Comparison of ENCODE assay signal across 7 mouse cellular contexts in genomic region chr2:36103069-36103554, GRCm38 (mm10). TPM values are rescaled to one million over a fixed set of nuclear protein-coding genes. Genes with fewer than 3 reads are reported as not detected.
DNase-seq lines count a peak whose midpoint lies in the region; ATAC-seq and TF ChIP-seq lines count a peak whose summit lies in the region.

No protein-coding gene starts in this region.

- H3K9ac ChIP-seq in lung, embryonic 14.5 days = no peak overlapping the region
- H3K9ac ChIP-seq in forebrain, embryonic 12.5 days = peak overlapping the region; percentile 50
- H3K9ac ChIP-seq in intestine, embryonic 16.5 days (ENCODE audit: low read depth, low read length) = no peak overlapping the region
- no peak overlapping the region for H3K9ac ChIP-seq in neural tube, embryonic 15.5 days (replicated peaks)

- H3K9me3 ChIP-seq in lung, embryonic 14.5 days (ENCODE audit: low read depth, low read length) = no peaks in the 10 kb centered on the region
- no peaks in the 10 kb centered on the region for H3K9me3 ChIP-seq in forebrain, embryonic 12.5 days
- H3K9me3 ChIP-seq in intestine, embryonic 16.5 days (ENCODE audit: control insufficient read depth, low read length) = no peaks in the 10 kb centered on the region
- no peaks in the 10 kb centered on the region for H3K9me3 ChIP-seq in neural tube, embryonic 15.5 days (replicated peaks)

- H3K27ac ChIP-seq in lung, embryonic 14.5 days (ENCODE audit: low read depth) = no peak overlapping the region
- peak overlapping the region; percentile 84 for H3K27ac ChIP-seq in forebrain, embryonic 12.5 days
- H3K27ac ChIP-seq in intestine, embryonic 16.5 days (ENCODE audit: low read length) = no peak overlapping the region
- H3K27ac ChIP-seq in neural tube, embryonic 15.5 days (replicated peaks) = no peak overlapping the region

- no peak for ATAC-seq in lung, embryonic 14.5 days (ENCODE audit: insufficient read depth)
- no peak for ATAC-seq in forebrain, embryonic 12.5 days (ENCODE audit: low FRiP score)
- ATAC-seq in intestine, embryonic 16.5 days = no peak
- ATAC-seq in neural tube, embryonic 15.5 days (ENCODE audit: low FRiP score) = no peak

- no peak for TF ChIP-seq CTCF in lung, embryonic 14.5 days (IDR thresholded peaks at IDR 0.05; ENCODE audit: low read depth)

- H3K36me3 ChIP-seq in lung, embryonic 14.5 days (ENCODE audit: insufficient read depth) = no peaks in the 10 kb centered on the region
- no peaks in the 10 kb centered on the region for H3K36me3 ChIP-seq in forebrain, embryonic 12.5 days (replicated peaks)
- H3K36me3 ChIP-seq in intestine, embryonic 16.5 days (ENCODE audit: control insufficient read depth, insufficient read depth, low read length) = no peaks in the 10 kb centered on the region
- no peaks in the 10 kb centered on the region for H3K36me3 ChIP-seq in neural tube, embryonic 15.5 days

- peak overlapping the region; percentile 71 for H3K4me2 ChIP-seq in lung, embryonic 14.5 days
- peak overlapping the region; percentile 67 for H3K4me2 ChIP-seq in forebrain, embryonic 12.5 days
- peak overlapping the region; percentile 37 for H3K4me2 ChIP-seq in intestine, embryonic 16.5 days (ENCODE audit: low read depth, low read length)
- H3K4me2 ChIP-seq in neural tube, embryonic 15.5 days = peak overlapping the region; percentile 63

- DNase-seq in lung, embryonic 14.5 days = no peak
- no peak for DNase-seq in lung, postnatal 4 days
- DNase-seq in right cerebral cortex, postnatal 4 days = no peak
- DNase-seq in adrenal gland, postnatal 25 days = no peak

- 3% methylated on average over 21 of the region's 21 CpGs for WGBS in lung, embryonic 14.5 days
- WGBS in forebrain, embryonic 12.5 days = 1% methylated on average over 21 of the region's 21 CpGs
- 2% methylated on average over 21 of the region's 21 CpGs for WGBS in intestine, embryonic 16.5 days
- 2% methylated on average over 21 of the region's 21 CpGs for WGBS in neural tube, embryonic 15.5 days

- H3K4me3 ChIP-seq in lung, embryonic 14.5 days (ENCODE audit: low read depth, low read length) = peak overlapping the region; percentile 46
- peak overlapping the region; percentile 46 for H3K4me3 ChIP-seq in forebrain, embryonic 12.5 days (replicated peaks)
- H3K4me3 ChIP-seq in intestine, embryonic 16.5 days (ENCODE audit: low read length) = peak overlapping the region; percentile 24
- peak overlapping the region; percentile 34 for H3K4me3 ChIP-seq in neural tube, embryonic 15.5 days (replicated peaks)

- H3K27me3 ChIP-seq in lung, embryonic 14.5 days (ENCODE audit: insufficient read depth, low read length) = peaks cover 99% of the 10 kb centered on the region
- peaks cover 100% of the 10 kb centered on the region for H3K27me3 ChIP-seq in forebrain, embryonic 12.5 days
- peaks cover 90% of the 10 kb centered on the region for H3K27me3 ChIP-seq in intestine, embryonic 16.5 days (replicated peaks; ENCODE audit: control insufficient read depth, insufficient read depth, low read length)
- peaks cover 98% of the 10 kb centered on the region for H3K27me3 ChIP-seq in neural tube, embryonic 15.5 days (replicated peaks)

- 0 out of 2 replicates have a peak, but pooled peaks cover 3% of the 10 kb centered on the region for H3K4me1 ChIP-seq in lung, embryonic 14.5 days (ENCODE audit: insufficient read depth)
- peaks cover 37% of the 10 kb centered on the region for H3K4me1 ChIP-seq in forebrain, embryonic 12.5 days
- peaks cover 18% of the 10 kb centered on the region for H3K4me1 ChIP-seq in intestine, embryonic 16.5 days (ENCODE audit: control insufficient read depth, insufficient read depth, low read length)
- peaks cover 40% of the 10 kb centered on the region for H3K4me1 ChIP-seq in neural tube, embryonic 15.5 days

RNA-seq across cellular contexts. Expression of gene Lhx6, which starts 2.1 kb away (rescaled TPM):
- polyA plus RNA-seq in lung, embryonic 14.5 days (2014; fragmentation: Nextera tagmentation; extraction: Ambion mirVana) = 10.8 and 12.8 TPM in 2 replicates
- polyA plus RNA-seq in forebrain, embryonic 12.5 days (2016; fragmentation: Nextera tagmentation; extraction: Ambion mirVana) = 21.9 and 34.2 TPM in 2 replicates
- polyA plus RNA-seq in intestine, embryonic 16.5 days (2015; fragmentation: Nextera tagmentation; extraction: Ambion mirVana) = 0.98 TPM in 2 replicates
- polyA plus RNA-seq in neural tube, embryonic 15.5 days (2015; fragmentation: Nextera tagmentation; extraction: Ambion mirVana) = 0.67 and 1.2 TPM in 2 replicates
- total RNA-seq in adrenal gland, postnatal 25 days (2021) = 1.8 and 2.6 TPM in 2 replicates

RNA-seq across cellular contexts. Expression of gene Mrrf, which starts 33.1 kb away (rescaled TPM):
- polyA plus RNA-seq in lung, embryonic 14.5 days (2014; fragmentation: Nextera tagmentation; extraction: Ambion mirVana) = 30.4 and 42.3 TPM in 2 replicates
- 23.2 and 23.4 TPM in 2 replicates for polyA plus RNA-seq in forebrain, embryonic 12.5 days (2016; fragmentation: Nextera tagmentation; extraction: Ambion mirVana)
- polyA plus RNA-seq in intestine, embryonic 16.5 days (2015; fragmentation: Nextera tagmentation; extraction: Ambion mirVana) = 32.3 TPM in 2 replicates
- 20.0 and 27.1 TPM in 2 replicates for polyA plus RNA-seq in neural tube, embryonic 15.5 days (2015; fragmentation: Nextera tagmentation; extraction: Ambion mirVana)
- total RNA-seq in adrenal gland, postnatal 25 days (2021) = 24.6 and 24.8 TPM in 2 replicates

RNA-seq across cellular contexts. Expression of gene Rbm18, which starts 33.5 kb away (rescaled TPM):
- polyA plus RNA-seq in lung, embryonic 14.5 days (2014; fragmentation: Nextera tagmentation; extraction: Ambion mirVana) = 71.1 and 76.4 TPM in 2 replicates
- polyA plus RNA-seq in forebrain, embryonic 12.5 days (2016; fragmentation: Nextera tagmentation; extraction: Ambion mirVana) = 113 and 121 TPM in 2 replicates
- polyA plus RNA-seq in intestine, embryonic 16.5 days (2015; fragmentation: Nextera tagmentation; extraction: Ambion mirVana) = 45.4 and 49.3 TPM in 2 replicates
- 105 and 112 TPM in 2 replicates for polyA plus RNA-seq in neural tube, embryonic 15.5 days (2015; fragmentation: Nextera tagmentation; extraction: Ambion mirVana)
- 27.0 and 28.5 TPM in 2 replicates for total RNA-seq in adrenal gland, postnatal 25 days (2021)

RNA-seq across cellular contexts. Expression of gene Morn5, which starts 53.9 kb away (rescaled TPM):
- polyA plus RNA-seq in lung, embryonic 14.5 days (2014; fragmentation: Nextera tagmentation; extraction: Ambion mirVana) = 0.54 and 1.0 TPM in 2 replicates
- polyA plus RNA-seq in forebrain, embryonic 12.5 days (2016; fragmentation: Nextera tagmentation; extraction: Ambion mirVana) = 0.69 and 1.3 TPM in 2 replicates
- polyA plus RNA-seq in intestine, embryonic 16.5 days (2015; fragmentation: Nextera tagmentation; extraction: Ambion mirVana) = 0.26 TPM in 1 of 2 replicates, not detected in the other
- polyA plus RNA-seq in neural tube, embryonic 15.5 days (2015; fragmentation: Nextera tagmentation; extraction: Ambion mirVana) = 1.3 and 1.4 TPM in 2 replicates
- not detected in 2 replicates for total RNA-seq in adrenal gland, postnatal 25 days (2021)

RNA-seq across cellular contexts. Expression of gene Ndufa8, which starts 53.9 kb away (rescaled TPM):
- 247 TPM in 2 replicates for polyA plus RNA-seq in lung, embryonic 14.5 days (2014; fragmentation: Nextera tagmentation; extraction: Ambion mirVana)
- polyA plus RNA-seq in forebrain, embryonic 12.5 days (2016; fragmentation: Nextera tagmentation; extraction: Ambion mirVana) = 161 and 169 TPM in 2 replicates
- polyA plus RNA-seq in intestine, embryonic 16.5 days (2015; fragmentation: Nextera tagmentation; extraction: Ambion mirVana) = 334 and 351 TPM in 2 replicates
- polyA plus RNA-seq in neural tube, embryonic 15.5 days (2015; fragmentation: Nextera tagmentation; extraction: Ambion mirVana) = 337 and 374 TPM in 2 replicates
- total RNA-seq in adrenal gland, postnatal 25 days (2021) = 178 and 189 TPM in 2 replicates
